Mouse (Mus musculus) megakaryocyte, embryonic 14.5 days (primary cell): ENCODE results near the gene D930048N14Rik. TPM values are rescaled to one million over a fixed set of nuclear protein-coding genes. Genes with fewer than 3 reads are reported as not detected.
"Not testable (repeated sequence)": the region's sequence is repeated elsewhere in the genome, so short reads cannot be mapped to it uniquely, and the experiment has no call there.

Experiments used
- H3K27me3 ChIP-seq: replicated peaks from 2 replicates; pipeline ENCODE3; 2012; ENCODE audit warnings: inconsistent platforms
- H3K36me3 ChIP-seq: replicated peaks from 2 replicates; pipeline ENCODE3; 2012; ENCODE audit warnings: low read length, inconsistent platforms, mixed read lengths
- H3K4me1 ChIP-seq: 2 replicates; pipeline ENCODE4 v1.6.1; 2012; ENCODE audit warnings: inconsistent platforms
- H3K4me3 ChIP-seq: replicated peaks from 2 replicates; pipeline ENCODE3; 2012; ENCODE audit warnings: moderate library complexity, mild to moderate bottlenecking, inconsistent platforms
- H3K9me3 ChIP-seq: 2 replicates; pipeline ENCODE4 v1.6.1; 2012; ENCODE audit warnings: inconsistent platforms
- FLI1 ChIP-seq: IDR thresholded peaks from 2 replicates; pipeline ENCODE4 v1.6.1; 2012; ENCODE audit warnings: low read length, inconsistent platforms, mixed read lengths
- GATA1 ChIP-seq: IDR thresholded peaks from 3 replicates; pipeline ENCODE4 v1.6.1; 2012; ENCODE audit warnings: mixed read lengths, low read length, inconsistent platforms, borderline replicate concordance
- polyA plus RNA-seq: library from polyadenylated mRNA; stranded (reverse); fragments of >175 nt; gene quantifications from 2 replicates; pipeline ENCODE4 v1.2.3, GENCODE M21; 2012; ENCODE audit warnings: low replicate concordance; ENCODE audit not compliant: insufficient read depth

The D930048N14Rik gene
- polyA plus RNA-seq, 1 experiment: not detected

DNA sequence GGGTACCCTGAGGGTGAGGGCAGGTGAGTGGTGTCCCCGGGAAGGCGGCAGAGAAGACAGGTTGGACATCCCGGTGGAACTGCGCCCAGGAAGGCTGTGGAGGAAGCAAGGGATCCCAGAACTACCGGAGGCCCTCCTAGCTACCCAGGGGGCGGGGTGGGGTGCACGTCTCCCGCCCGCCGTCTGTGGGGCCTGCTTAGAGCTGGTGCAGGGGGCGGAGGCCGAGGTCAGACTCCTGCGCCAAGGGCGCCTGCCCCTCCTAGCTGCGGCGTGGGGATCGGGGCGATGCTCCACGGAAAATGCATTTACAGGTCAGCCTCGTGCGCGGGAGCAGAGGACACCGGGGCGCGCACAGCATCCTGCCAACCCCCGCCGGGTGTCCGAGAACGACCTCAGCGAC, 493 bp upstream of the D930048N14Rik start:
- Histone ChIP-seq H3K27me3 (peaks cover 74% of the 10 kb centered on the region), H3K4me3 (peak overlapping the region; percentile 94), H3K36me3 (peaks cover 1% of the 10 kb centered on the region), H3K4me1 (peaks cover 56% of the 10 kb centered on the region), H3K9me3 (peaks cover 7% of the 10 kb centered on the region)
- TF ChIP-seq GATA1: no peak
- no peak for TF ChIP-seq FLI1

DNA sequence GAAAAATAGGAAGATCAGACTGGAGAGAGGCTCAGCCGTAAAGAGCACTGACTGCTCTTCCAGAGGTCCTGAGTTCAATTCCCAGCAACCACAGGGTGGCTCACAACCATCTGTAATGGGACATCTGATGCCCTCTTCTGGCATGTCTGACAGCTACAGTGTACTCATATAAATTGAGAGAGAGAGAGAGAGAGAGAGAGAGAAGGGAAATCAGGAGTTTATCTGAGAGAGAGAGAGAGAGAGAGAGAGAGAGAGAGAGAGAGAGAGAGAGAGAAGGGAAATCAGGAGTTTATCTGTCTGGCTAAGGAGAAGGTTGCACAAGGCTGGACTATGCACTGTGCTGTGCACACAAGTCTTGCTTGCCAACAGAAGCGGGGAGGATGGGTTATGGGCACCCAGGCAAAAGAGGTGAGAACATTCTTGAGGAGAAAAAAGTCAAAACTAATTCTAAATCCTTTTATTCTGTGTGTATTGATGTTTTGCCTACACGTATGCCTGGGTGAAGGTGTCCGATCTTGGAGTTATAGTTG, 2.2 kb downstream of the D930048N14Rik start:
- TF ChIP-seq GATA1 (no peak), FLI1 (no peak)
- Histone ChIP-seq H3K4me1 (peaks cover 44% of the 10 kb centered on the region), H3K36me3 (no peaks in the 10 kb centered on the region), H3K4me3 (no peak overlapping the region), H3K27me3 (peaks cover 71% of the 10 kb centered on the region), H3K9me3 (peaks cover 10% of the 10 kb centered on the region)

DNA sequence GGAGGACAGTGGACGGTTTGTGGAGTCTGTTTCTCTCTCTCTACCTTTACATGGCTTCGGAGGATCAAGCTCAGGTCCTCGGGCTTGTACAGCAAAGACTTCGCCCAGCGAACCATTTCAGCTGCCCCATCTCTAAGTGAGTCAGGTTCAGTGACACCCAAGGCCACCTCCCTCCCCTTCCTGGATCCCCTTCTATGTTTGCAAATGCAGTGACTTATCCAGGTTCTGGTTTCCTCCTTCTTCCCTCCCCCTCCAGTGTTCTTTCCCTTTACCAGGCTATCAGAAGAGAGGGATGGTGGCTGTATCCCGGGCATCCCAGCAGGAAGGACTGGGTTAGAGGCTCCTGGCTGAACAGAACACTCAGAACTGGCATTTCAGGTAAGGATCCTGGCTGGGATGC, 3.0 kb downstream of the D930048N14Rik start:
- Histone ChIP-seq H3K4me3 (no peak overlapping the region), H3K36me3 (no peaks in the 10 kb centered on the region), H3K4me1 (peaks cover 41% of the 10 kb centered on the region), H3K9me3 (peaks cover 10% of the 10 kb centered on the region), H3K27me3 (peaks cover 70% of the 10 kb centered on the region)
- TF ChIP-seq FLI1 (no peak), GATA1 (no peak)

DNA sequence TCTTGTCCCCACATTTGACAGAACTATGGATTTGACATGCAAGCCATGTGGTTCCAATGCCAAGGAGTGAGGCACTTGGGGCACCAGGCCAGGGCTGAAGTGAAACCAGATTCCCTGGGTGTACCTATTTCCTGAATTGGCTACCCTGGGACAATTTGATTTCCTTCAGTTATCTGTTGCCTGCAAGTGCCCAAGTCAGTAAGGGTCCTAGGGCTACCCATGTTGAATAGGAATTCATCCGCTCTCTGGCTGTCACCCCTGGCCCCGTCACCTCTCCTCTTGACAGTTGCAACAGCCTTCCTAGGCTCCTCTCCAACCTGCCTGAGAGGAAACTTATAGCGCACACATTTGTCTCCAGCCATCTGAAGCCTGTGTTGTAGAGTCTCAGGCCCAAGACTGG, 4.1 kb downstream of the D930048N14Rik start:
- Histone ChIP-seq H3K36me3 (no peaks in the 10 kb centered on the region), H3K4me1 (peaks cover 29% of the 10 kb centered on the region), H3K9me3 (peaks cover 10% of the 10 kb centered on the region), H3K4me3 (no peak overlapping the region), H3K27me3 (peaks cover 65% of the 10 kb centered on the region)
- no peak for TF ChIP-seq FLI1
- no peak for TF ChIP-seq GATA1

DNA sequence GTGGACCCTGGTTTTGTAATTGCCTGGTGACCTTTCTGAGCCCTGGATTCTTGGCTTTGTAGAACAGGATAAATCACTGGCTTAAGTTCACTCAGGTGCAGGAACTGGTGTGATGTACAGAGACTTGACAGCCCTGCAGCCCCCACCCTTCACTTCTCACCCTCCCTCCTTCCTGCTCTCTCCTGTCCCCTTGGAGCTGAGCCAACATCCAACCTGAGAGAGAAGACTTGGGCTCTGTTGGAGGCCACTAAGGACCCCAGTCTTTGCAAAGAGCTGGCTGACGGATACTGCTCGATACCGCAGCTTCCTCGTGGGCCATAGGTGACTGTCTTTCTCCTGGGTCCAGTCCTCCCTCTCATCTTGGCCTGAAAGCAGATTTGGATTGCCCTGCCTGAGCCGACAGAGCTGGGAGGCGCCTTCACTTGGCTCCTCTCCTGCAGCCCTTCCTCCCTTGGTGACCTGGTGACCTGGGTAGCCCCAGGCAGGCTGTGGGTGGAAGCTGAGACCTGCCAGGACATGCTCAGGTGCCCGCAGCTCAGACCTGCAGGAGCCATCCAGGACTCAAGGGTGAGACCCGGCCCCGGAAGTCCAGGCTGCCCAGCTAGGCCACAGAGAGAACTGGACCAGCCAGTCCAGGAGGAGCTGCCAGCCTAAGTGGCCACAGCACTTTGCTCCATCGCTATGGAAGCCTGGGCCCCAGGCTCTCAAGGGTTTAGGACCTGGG, 6.2 kb downstream of the D930048N14Rik start:
- Histone ChIP-seq H3K36me3 (no peaks in the 10 kb centered on the region), H3K9me3 (peaks cover 10% of the 10 kb centered on the region), H3K4me3 (no peak overlapping the region), H3K4me1 (peaks cover 15% of the 10 kb centered on the region), H3K27me3 (peaks cover 52% of the 10 kb centered on the region)
- no peak for TF ChIP-seq FLI1

DNA sequence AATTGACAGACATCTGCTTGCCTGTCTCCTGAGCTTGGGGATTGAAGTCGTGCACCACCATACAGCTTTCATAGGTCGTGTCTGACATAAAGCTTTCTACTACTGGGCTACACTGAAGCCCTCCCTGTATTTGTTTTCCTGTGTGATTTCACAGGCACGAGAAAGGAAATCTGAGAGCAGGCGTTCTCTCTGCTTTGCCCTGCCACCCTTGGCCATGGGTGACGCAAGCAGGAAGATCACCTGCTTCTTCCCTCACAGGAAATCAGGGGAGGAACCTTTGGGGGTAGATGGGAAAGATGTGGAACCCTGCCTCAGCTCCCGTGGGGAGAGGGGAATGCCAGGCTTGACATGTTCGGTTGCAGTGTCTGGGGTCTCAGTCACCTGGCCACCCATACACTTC, 7.5 kb downstream of the D930048N14Rik start:
- 0 out of 2 replicates have a peak, but pooled peaks cover 3% of the 10 kb centered on the region for H3K9me3 ChIP-seq
- peaks cover 48% of the 10 kb centered on the region for H3K27me3 ChIP-seq
- H3K36me3 ChIP-seq: no peaks in the 10 kb centered on the region
- no peak for TF ChIP-seq FLI1
- no peak for TF ChIP-seq GATA1
- H3K4me1 ChIP-seq: peaks cover 15% of the 10 kb centered on the region
- no peak overlapping the region for H3K4me3 ChIP-seq

DNA sequence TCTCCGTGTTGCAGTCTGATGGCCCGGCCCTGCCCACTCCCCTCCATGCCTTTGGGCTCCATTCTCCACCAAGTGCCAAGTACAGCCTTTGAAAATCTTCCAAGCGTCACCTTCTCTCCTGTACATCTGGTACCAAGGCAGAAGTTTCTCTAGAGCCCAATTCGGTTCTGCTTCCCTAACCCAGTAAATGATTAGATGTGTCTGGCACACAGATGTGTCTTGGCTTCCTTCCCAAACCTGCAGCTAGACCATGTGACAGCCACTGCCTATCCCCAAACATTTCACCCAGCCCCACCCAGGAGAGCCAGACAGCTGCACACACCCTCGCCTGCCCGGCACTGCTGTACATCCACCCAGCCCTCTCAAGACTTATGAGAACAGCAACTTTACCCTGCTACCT, 8.0 kb downstream of the D930048N14Rik start:
- Histone ChIP-seq H3K27me3 (peaks cover 47% of the 10 kb centered on the region), H3K9me3 (0 out of 2 replicates have a peak, but pooled peaks cover 3% of the 10 kb centered on the region), H3K4me3 (no peak overlapping the region), H3K4me1 (peaks cover 12% of the 10 kb centered on the region), H3K36me3 (no peaks in the 10 kb centered on the region)
- TF ChIP-seq GATA1 (no peak), FLI1 (no peak)

DNA sequence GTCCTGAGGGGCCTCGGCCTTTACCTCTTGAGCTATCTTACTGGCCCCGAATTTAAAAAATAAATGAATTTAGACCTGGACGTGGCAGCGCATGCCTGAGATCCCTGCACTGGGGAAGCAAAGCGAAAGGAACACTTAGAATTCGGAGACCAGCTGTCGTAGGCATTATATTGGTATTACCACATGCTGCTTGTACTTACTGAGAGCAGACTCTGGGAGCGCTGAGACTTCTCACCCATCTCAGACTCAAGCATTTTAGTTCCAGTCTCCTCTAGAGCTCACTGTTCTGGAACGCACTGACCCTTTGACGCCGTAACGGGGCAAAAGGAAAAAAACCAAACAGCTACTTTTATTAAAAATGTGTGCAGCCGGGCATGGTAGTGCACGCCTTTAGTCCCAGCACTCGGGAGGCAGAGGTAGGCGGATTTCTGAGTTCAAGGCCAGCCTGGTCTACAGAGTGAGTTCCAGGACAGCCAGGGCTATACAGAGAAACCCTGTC, 11.2 kb downstream of the D930048N14Rik start:
- Histone ChIP-seq H3K4me3 (no peak overlapping the region), H3K36me3 (no peaks in the 10 kb centered on the region), H3K9me3 (no peaks in the 10 kb centered on the region), H3K4me1 (peaks cover 2% of the 10 kb centered on the region; the same call in 1 of the 2 replicates), H3K27me3 (peaks cover 28% of the 10 kb centered on the region)
- TF ChIP-seq GATA1: no peak
- TF ChIP-seq FLI1: no peak

DNA sequence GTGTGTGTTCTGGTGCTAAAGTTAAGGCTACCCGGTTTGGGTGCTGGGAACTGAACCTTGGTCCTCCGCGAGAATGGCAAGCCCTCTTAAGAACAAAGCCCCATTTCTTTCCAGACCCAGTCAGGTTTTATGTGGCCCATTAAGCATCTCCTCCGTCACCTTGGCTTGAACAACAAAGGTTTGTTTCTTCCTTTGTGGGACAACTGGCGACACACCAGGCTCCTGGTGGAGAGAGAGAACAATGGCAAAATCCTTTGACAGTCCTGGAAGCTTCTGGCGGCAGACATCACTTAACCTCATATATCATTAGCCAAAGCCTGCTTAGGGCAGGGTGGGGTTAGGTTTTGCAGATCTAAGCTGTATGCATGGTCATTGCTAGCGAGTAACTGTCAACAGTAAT, 11.9 kb downstream of the D930048N14Rik start:
- Histone ChIP-seq H3K27me3 (peaks cover 22% of the 10 kb centered on the region), H3K36me3 (no peaks in the 10 kb centered on the region), H3K9me3 (no peaks in the 10 kb centered on the region), H3K4me3 (no peak overlapping the region), H3K4me1 (peaks cover 2% of the 10 kb centered on the region; the same call in 1 of the 2 replicates)
- TF ChIP-seq FLI1 (no peak), GATA1 (no peak)

DNA sequence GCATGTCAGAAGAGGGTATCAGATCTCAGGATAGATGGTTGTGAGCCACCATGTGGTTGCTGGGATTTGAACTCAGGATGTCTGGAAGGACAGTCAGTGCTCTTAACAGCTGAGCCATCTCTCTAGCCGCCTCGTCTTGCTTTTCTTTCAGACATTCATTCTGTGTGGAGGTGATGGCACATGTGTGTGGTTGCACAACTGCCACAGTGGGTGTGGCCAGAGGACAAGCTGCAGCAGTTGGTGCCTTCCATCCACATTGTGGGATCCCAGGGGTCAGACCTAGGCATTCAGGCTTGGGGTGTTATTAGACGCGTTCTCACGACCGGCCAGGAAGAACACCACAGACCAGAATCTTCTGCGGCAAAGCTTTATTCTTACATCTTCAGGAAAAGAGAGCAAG, 14.0 kb downstream of the D930048N14Rik start:
- not testable (repeated sequence) for H3K36me3 ChIP-seq, H3K9me3 ChIP-seq, H3K4me1 ChIP-seq, H3K4me3 ChIP-seq
- H3K27me3 ChIP-seq: peaks cover 10% of the 10 kb centered on the region
